Mouse (Mus musculus): ENCODE results near the gene Hmcn2.

GRCm38 (mm10) chr2:31449902-31450301 is 135.7 kb downstream of the Hmcn2 start:
- no peak for TF ChIP-seq CTCF (IDR thresholded peaks at IDR 0.05; ENCODE audit: extremely low read depth, insufficient read length, insufficient replicate concordance, low read depth, low read length)
- no peak for TF ChIP-seq POLR2A (IDR thresholded peaks at IDR 0.05; ENCODE audit: low read depth, low read length)
